Mouse (Mus musculus): ENCODE data around the gene Ambn. TPM values are rescaled to one million over a fixed set of nuclear protein-coding genes. Genes with fewer than 3 reads are reported as not detected.

The Ambn gene
- not detected in 2 replicates for polyA plus RNA-seq (2012; rRNA removed; ENCODE audit: low replicate concordance)

GRCm38 (mm10) chr5:88455691-88456090 is at the start of gene Ambn:
Ambn (plus strand) TSS chr5:88455991.

GRCm38 (mm10) chr5:88487675-88488074 is 31.9 kb downstream of the Ambn start, which contains the start of gene Enam:
Enam (plus strand) TSS chr5:88487975.

Other genes with a start within 250 kb of the Ambn start
- gene Gm7714, start 187.1 kb upstream of the Ambn start, polyA plus RNA-seq (2012; rRNA removed; ENCODE audit: low replicate concordance), result not detected in 2 replicates
- gene Prol1, start 138.7 kb upstream of the Ambn start, polyA plus RNA-seq (2012; rRNA removed; ENCODE audit: low replicate concordance), result not detected in 2 replicates
- gene Amtn, start 79.9 kb upstream of the Ambn start, polyA plus RNA-seq (2012; rRNA removed; ENCODE audit: low replicate concordance), result not detected in 2 replicates
- gene Enam, start 32.0 kb downstream of the Ambn start, polyA plus RNA-seq (2012; rRNA removed; ENCODE audit: low replicate concordance), result not detected in 2 replicates
- gene Jchain, start 71.9 kb downstream of the Ambn start, polyA plus RNA-seq (2012; rRNA removed; ENCODE audit: low replicate concordance), result 16.2 and 22.2 TPM in 2 replicates
- gene Utp3, start 98.5 kb downstream of the Ambn start, polyA plus RNA-seq (2012; rRNA removed; ENCODE audit: low replicate concordance), result 6.4 and 10.4 TPM in 2 replicates
- 4.1 and 5.3 TPM in 2 replicates for gene Rufy3, start 109.0 kb downstream of the Ambn start, polyA plus RNA-seq (2012; rRNA removed; ENCODE audit: low replicate concordance)
- 20.7 and 35.7 TPM in 2 replicates for gene Grsf1, start 220.2 kb downstream of the Ambn start, polyA plus RNA-seq (2012; rRNA removed; ENCODE audit: low replicate concordance)

All from mammary gland, adult 2 months (tissue).